Mouse (Mus musculus) forebrain, embryonic 10.5 days (tissue): Measurements from ENCODE around the gene Zfp605. TPM values are rescaled to one million over a fixed set of nuclear protein-coding genes. Genes with fewer than 3 reads are reported as not detected.
"Not testable (repeated sequence)": the region's sequence is repeated elsewhere in the genome, so short reads cannot be mapped to it uniquely, and the experiment has no call there.

Experiments
- DNase-seq: peaks from one replicate; pipeline ENCODE4 v3.0.0-alpha.2; 2017; ENCODE audit warnings: low spot score; ENCODE audit errors: extremely low spot score
- H3K27ac ChIP-seq: fragments of 300-500 bp; sonication (generic); 2 replicates; pipeline ENCODE4 v1.5.1; 2016; ENCODE audit warnings: mild to moderate bottlenecking
- H3K27me3 ChIP-seq: fragments of 300-500 bp; sonication (generic); 2 replicates; pipeline ENCODE4 v1.6.1; 2016; ENCODE audit warnings: mild to moderate bottlenecking; ENCODE audit not compliant: poor library complexity, severe bottlenecking
- H3K36me3 ChIP-seq: fragments of 300-500 bp; sonication (generic); replicated peaks from 2 replicates; pipeline ENCODE4 v1.6.1; 2016; ENCODE audit warnings: mild to moderate bottlenecking, moderate library complexity
- H3K4me1 ChIP-seq: fragments of 300-500 bp; sonication (generic); 2 replicates; pipeline ENCODE4 v1.6.1; 2016
- H3K4me3 ChIP-seq: fragments of 300-500 bp; sonication (generic); 2 replicates; pipeline ENCODE4 v1.5.1; 2016; ENCODE audit warnings: mild to moderate bottlenecking, moderate library complexity
- H3K9me3 ChIP-seq: fragments of 300-500 bp; sonication (generic); 2 replicates; pipeline ENCODE4 v1.6.1; 2016; ENCODE audit warnings: mild to moderate bottlenecking, moderate library complexity
- WGBS: fragments of 180-500 bp; shearing (Covaris S2); methylation state at CpG from one replicate; pipeline ENCODE4 v1.1.7; 2016; 5-methylcytosine and 5-hydroxymethylcytosine counted together
- polyA plus RNA-seq: library from polyadenylated mRNA; unstranded; fragments of >200 nt; fragmentation: Nextera tagmentation; extraction: Ambion mirVana; gene quantifications from 2 replicates; pipeline ENCODE4 v1.2.1, GENCODE M21; 2016

Gene Zfp605
- polyA plus RNA-seq = 7.0 and 7.4 TPM in 2 replicates

- peak within 1 kb of the TSS; percentile 67 for H3K4me3 ChIP-seq
- H3K36me3 ChIP-seq = peaks cover 50% of the 10 kb centered on the region
- H3K27ac ChIP-seq = peak within 1 kb of the TSS; percentile 90
- no peaks in the 10 kb centered on the region for H3K27me3 ChIP-seq
- peaks cover 3% of the 10 kb centered on the region; the same call in 1 of the 2 replicates for H3K9me3 ChIP-seq
- peaks cover 24% of the 10 kb centered on the region for H3K4me1 ChIP-seq
- under 1% methylated on average over 12 of the region's 12 CpGs for WGBS
- peak; percentile 87 for DNase-seq
These were observed at the start of gene Zfp605 for GRCm38 (mm10) chr5:110109991-110110441. Zfp605 (plus strand) TSS chr5:110110092.

- H3K36me3 ChIP-seq, H3K27me3 ChIP-seq, H3K27ac ChIP-seq, DNase-seq, H3K4me3 ChIP-seq, H3K4me1 ChIP-seq: not testable (repeated sequence)
- WGBS = 86% methylated on average over 2 of the region's 2 CpGs
- peaks cover 41% of the 10 kb centered on the region for H3K9me3 ChIP-seq
These were observed 37.5 kb upstream of the Zfp605 start, which contains the start of gene Gm17655 for GRCm38 (mm10) chr5:110072413-110072812. Gm17655 (minus strand) TSS chr5:110072513.

GRCm38 (mm10) chr5:110082961-110083360, 26.9 kb upstream of the Zfp605 start:
- H3K4me1 ChIP-seq = no peaks in the 10 kb centered on the region
- H3K4me3 ChIP-seq = no peak overlapping the region
- WGBS = 80% methylated on average over 4 of the region's 4 CpGs
- no peak overlapping the region for H3K27ac ChIP-seq
- H3K9me3 ChIP-seq = peaks cover 56% of the 10 kb centered on the region
- peaks cover 17% of the 10 kb centered on the region for H3K36me3 ChIP-seq
- DNase-seq = no peak
- H3K27me3 ChIP-seq = no peaks in the 10 kb centered on the region

GRCm38 (mm10) chr5:110086161-110086866, 23.6 kb upstream of the Zfp605 start:
- H3K9me3 ChIP-seq = peaks cover 29% of the 10 kb centered on the region
- no peak for DNase-seq
- no peak overlapping the region for H3K27ac ChIP-seq
- no peak overlapping the region for H3K4me3 ChIP-seq
- WGBS = 30% methylated on average over 14 of the region's 14 CpGs
- H3K36me3 ChIP-seq = no peaks in the 10 kb centered on the region
- H3K4me1 ChIP-seq = no peaks in the 10 kb centered on the region
- H3K27me3 ChIP-seq = no peaks in the 10 kb centered on the region

- DNase-seq = no peak
- Histone ChIP-seq H3K27me3 (no peaks in the 10 kb centered on the region), H3K4me1 (peaks cover 14% of the 10 kb centered on the region), H3K36me3 (no peaks in the 10 kb centered on the region), H3K9me3 (no peaks in the 10 kb centered on the region; the same call in 1 of the 2 replicates), H3K4me3 (no peak overlapping the region), H3K27ac (no peak overlapping the region)
- 82% methylated on average over 2 of the region's 2 CpGs for whole genome bisulfite sequencing
These were observed 18.3 kb upstream of the Zfp605 start for GRCm38 (mm10) chr5:110091546-110091945.

- no peaks in the 10 kb centered on the region for H3K36me3 ChIP-seq
- H3K4me1 ChIP-seq = peaks cover 22% of the 10 kb centered on the region
- peak; percentile 86 for DNase-seq
- whole genome bisulfite sequencing = 1% methylated on average over 25 of the region's 25 CpGs
- H3K9me3 ChIP-seq = no peaks in the 10 kb centered on the region
- peak within 1 kb of the TSS; percentile 92 for H3K27ac ChIP-seq
- peak within 1 kb of the TSS; percentile 67 for H3K4me3 ChIP-seq
- H3K27me3 ChIP-seq = no peaks in the 10 kb centered on the region; the same call in 1 of the 2 replicates
These were observed 15.7 kb upstream of the Zfp605 start, which contains the start of gene Gm35315 for GRCm38 (mm10) chr5:110094030-110094846. Gm35315 (minus strand) TSS chr5:110094420.

GRCm38 (mm10) chr5:110094847-110095213, 15.1 kb upstream of the Zfp605 start:
- Histone ChIP-seq H3K9me3 (no peaks in the 10 kb centered on the region), H3K27me3 (no peaks in the 10 kb centered on the region; the same call in 1 of the 2 replicates), H3K36me3 (no peaks in the 10 kb centered on the region), H3K4me3 (peak overlapping the region; percentile 67), H3K27ac (peak overlapping the region; percentile 92), H3K4me1 (peaks cover 28% of the 10 kb centered on the region)
- 11% methylated on average over 4 of the region's 4 CpGs for WGBS
- no peak for DNase-seq

- peaks cover 21% of the 10 kb centered on the region for H3K36me3 ChIP-seq
- 15% methylated on average over 1 of the region's 1 CpGs for WGBS
- H3K4me1 ChIP-seq = peaks cover 51% of the 10 kb centered on the region
- DNase-seq = no peak
- no peaks in the 10 kb centered on the region for H3K9me3 ChIP-seq
- no peak overlapping the region for H3K4me3 ChIP-seq
- peaks cover 18% of the 10 kb centered on the region for H3K27me3 ChIP-seq
- H3K27ac ChIP-seq = peak overlapping the region; percentile 35; the same call in 1 of the 2 replicates
These were observed 10.9 kb upstream of the Zfp605 start for GRCm38 (mm10) chr5:110098991-110099477.

GRCm38 (mm10) chr5:110099656-110100580, 10.0 kb upstream of the Zfp605 start, which contains the start of gene Plcxd1:
Plcxd1 (plus strand) TSS chr5:110099969.
- DNase-seq = no peak
- H3K27me3 ChIP-seq = peaks cover 18% of the 10 kb centered on the region
- peak within 1 kb of the TSS; percentile 35; the same call in 1 of the 2 replicates for H3K27ac ChIP-seq
- peaks cover 2% of the 10 kb centered on the region; the same call in 1 of the 2 replicates for H3K9me3 ChIP-seq
- peaks cover 44% of the 10 kb centered on the region for H3K4me1 ChIP-seq
- peak within 1 kb of the TSS; percentile 48 for H3K4me3 ChIP-seq
- 5% methylated on average over 25 of the region's 25 CpGs for WGBS
- peaks cover 30% of the 10 kb centered on the region for H3K36me3 ChIP-seq

- no peak for DNase-seq
- WGBS = 1% methylated on average over 33 of the region's 37 CpGs
- Histone ChIP-seq H3K27ac (no peak overlapping the region), H3K4me1 (peaks cover 43% of the 10 kb centered on the region), H3K27me3 (peaks cover 18% of the 10 kb centered on the region), H3K36me3 (peaks cover 41% of the 10 kb centered on the region), H3K9me3 (peaks cover 6% of the 10 kb centered on the region; the same call in 1 of the 2 replicates), H3K4me3 (peak overlapping the region; percentile 48)
These were observed 8.8 kb upstream of the Zfp605 start for GRCm38 (mm10) chr5:110100921-110101631.

GRCm38 (mm10) chr5:110101716-110102347, 8.1 kb upstream of the Zfp605 start:
- WGBS = 20% methylated on average over 34 of the region's 34 CpGs
- DNase-seq = no peak

More at GRCm38 (mm10) chr5:110101716-110102347, 8.1 kb upstream of the Zfp605 start:
- H3K9me3 ChIP-seq = peaks cover 6% of the 10 kb centered on the region; the same call in 1 of the 2 replicates
- H3K4me3 ChIP-seq = peak overlapping the region; percentile 48
- peaks cover 49% of the 10 kb centered on the region for H3K36me3 ChIP-seq
- peaks cover 18% of the 10 kb centered on the region for H3K27me3 ChIP-seq
- H3K4me1 ChIP-seq = peaks cover 51% of the 10 kb centered on the region
- H3K27ac ChIP-seq = no peak overlapping the region
